Comparison of ENCODE assay signal across 8 mouse cellular contexts in the genomic region with DNA sequence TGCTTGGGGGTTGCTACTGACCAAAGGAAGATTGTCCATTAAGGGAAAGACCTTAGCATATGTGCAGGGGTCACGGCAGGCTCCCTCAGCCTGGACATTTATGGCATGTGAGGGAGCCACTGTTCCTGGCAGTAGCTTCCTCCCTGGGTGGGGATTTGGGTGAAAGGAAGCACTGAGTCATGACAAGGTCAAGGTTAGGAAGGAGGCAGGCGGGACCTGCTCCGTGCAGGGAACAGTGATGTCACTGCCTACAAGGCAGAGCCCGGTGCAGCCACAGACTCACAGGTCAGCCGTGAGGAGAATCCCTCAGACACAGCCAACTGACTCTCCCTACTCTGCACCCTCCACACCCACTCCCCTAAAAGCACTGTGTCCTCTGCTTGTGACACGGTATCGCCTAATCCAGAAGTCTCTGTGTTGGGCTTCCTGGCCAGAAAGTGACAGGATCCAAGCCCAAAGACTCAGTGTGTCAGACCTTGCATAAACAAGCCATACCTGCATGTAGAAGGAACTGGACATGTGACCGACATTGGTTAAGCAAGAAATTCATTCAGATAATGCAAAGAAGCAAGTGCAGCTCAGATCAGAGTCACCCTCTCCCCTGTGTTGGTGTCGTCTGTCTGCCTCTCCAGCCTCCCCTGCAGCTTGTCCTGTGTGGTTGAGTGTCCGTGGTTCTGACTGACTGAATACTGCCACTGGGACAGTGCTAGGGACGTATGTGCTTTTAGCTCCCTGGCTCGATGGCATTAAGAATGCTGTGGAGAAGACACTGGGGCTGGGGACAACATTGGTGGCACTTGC. TPM values are rescaled to one million over a fixed set of nuclear protein-coding genes. Genes with fewer than 3 reads are reported as not detected.
A peak's percentile ranks its signal among the peaks of the same experiment; 100 is the strongest.
DNase-seq lines count a peak whose midpoint lies in the region; ATAC-seq lines count a peak whose summit lies in the region.

No protein-coding gene starts in this region.

- peak; percentile 47; the same call in 1 of the 2 replicates for ATAC-seq in heart, embryonic 15.5 days (replicated peaks; ENCODE audit: insufficient number of reproducible peaks, insufficient read depth, low FRiP score, low read depth)
- ATAC-seq in limb, embryonic 15.5 days (ENCODE audit: insufficient number of reproducible peaks, low FRiP score, low TSS enrichment, low read depth): peak; percentile 17; the same call in 1 of the 2 replicates

- H3K36me3 ChIP-seq in heart, embryonic 15.5 days: no peaks in the 10 kb centered on the region
- H3K36me3 ChIP-seq in limb, embryonic 15.5 days: no peaks in the 10 kb centered on the region

- H3K4me2 ChIP-seq in heart, embryonic 15.5 days: 0 out of 2 replicates have a peak overlapping the region, but pooled peaks have one; percentile 9
- H3K4me2 ChIP-seq in limb, embryonic 15.5 days: no peak overlapping the region

- H3K4me1 ChIP-seq in heart, embryonic 15.5 days (replicated peaks): peaks cover 67% of the 10 kb centered on the region
- H3K4me1 ChIP-seq in limb, embryonic 15.5 days: peaks cover 24% of the 10 kb centered on the region

- no peak overlapping the region; the same call in 1 of the 2 replicates for H3K9ac ChIP-seq in heart, embryonic 15.5 days
- H3K9ac ChIP-seq in limb, embryonic 15.5 days: no peak overlapping the region

- intact Hi-C loops in left cerebral cortex, postnatal 25 days (cut with DNase I): no loop called here

- no peak overlapping the region for H3K4me3 ChIP-seq in heart, embryonic 15.5 days
- H3K4me3 ChIP-seq in limb, embryonic 15.5 days: no peak overlapping the region

- no peaks in the 10 kb centered on the region for H3K27me3 ChIP-seq in heart, embryonic 15.5 days
- no peaks in the 10 kb centered on the region for H3K27me3 ChIP-seq in limb, embryonic 15.5 days

- peak; percentile 42 for DNase-seq in embryo, embryonic 10 days (ENCODE audit: low spot score)
- DNase-seq in embryo, embryonic 9.5 days (ENCODE audit: extremely low spot score): no peak
- DNase-seq in ZHBTc4 (ENCODE audit: low read depth, low spot score): peak; percentile 69
- DNase-seq in MN1 (ENCODE audit: low spot score): no peak
- DNase-seq in left cerebral cortex, postnatal 25 days (ENCODE audit: low spot score in 2 of 2): no peak
- DNase-seq in left cerebral cortex, adult 8-10 months (ENCODE audit: low spot score in 2 of 2): no peak

- no peaks in the 10 kb centered on the region for H3K9me3 ChIP-seq in heart, embryonic 15.5 days (replicated peaks)
- H3K9me3 ChIP-seq in limb, embryonic 15.5 days: no peaks in the 10 kb centered on the region

- H3K27ac ChIP-seq in heart, embryonic 15.5 days: peak overlapping the region; percentile 45
- H3K27ac ChIP-seq in limb, embryonic 15.5 days: no peak overlapping the region; the same call in 1 of the 2 replicates

- WGBS in heart, embryonic 15.5 days: 46% methylated on average over 12 of the region's 12 CpGs
- WGBS in limb, embryonic 15.5 days: 64% methylated on average over 12 of the region's 12 CpGs

RNA-seq across cellular contexts. Expression of a gene that starts 27.9 kb away (rescaled TPM):
- 191 and 245 TPM in 2 replicates for polyA plus RNA-seq in heart, embryonic 15.5 days (2015; fragmentation: Nextera tagmentation; extraction: Ambion mirVana)
- 172 and 209 TPM in 2 replicates for polyA plus RNA-seq in limb, embryonic 15.5 days (2015; fragmentation: Nextera tagmentation; extraction: Ambion mirVana)
- 10 to 100 TPM; 55.5 to 63.1 TPM for total RNA-seq in left cerebral cortex, postnatal 25 days (2021)
- total RNA-seq in left cerebral cortex, adult 8-10 months (2022): 10 to 100 TPM; 24.5 to 35.0 (median 30.3) TPM

RNA-seq across cellular contexts. Expression of a gene that starts 27.9 kb away (rescaled TPM):
- polyA plus RNA-seq in heart, embryonic 15.5 days (2015; fragmentation: Nextera tagmentation; extraction: Ambion mirVana): 89.8 and 106 TPM in 2 replicates
- 77.4 and 83.3 TPM in 2 replicates for polyA plus RNA-seq in limb, embryonic 15.5 days (2015; fragmentation: Nextera tagmentation; extraction: Ambion mirVana)
- 10 to 100 TPM; 47.5 to 52.4 TPM for total RNA-seq in left cerebral cortex, postnatal 25 days (2021)
- 10 to 100 TPM; 28.3 to 41.2 (median 29.8) TPM for total RNA-seq in left cerebral cortex, adult 8-10 months (2022)

Comparison
In these comparisons a context has a peak if more than half of its experiments do, and no peak if none do; other contexts are left out.
1. DNase-seq: peak in embryo, embryonic 10 days (single experiment) and ZHBTc4 (single experiment); none in embryo, embryonic 9.5 days (single experiment), MN1 (single experiment), left cerebral cortex, postnatal 25 days (0 of 2) and left cerebral cortex, adult 8-10 months (0 of 2).